Mouse (Mus musculus) C2C12 (cell line): Measurements from ENCODE around the gene Dnah5.

Source experiments
- CEBPB ChIP-seq: IDR thresholded peaks from one replicate; pipeline ENCODE4 v1.6.1; 2011; ENCODE audit warnings: low read depth, mild to moderate bottlenecking, control low read depth, moderate library complexity
- CTCF ChIP-seq: IDR thresholded peaks from one replicate; pipeline ENCODE4 v1.5.1; 2011; ENCODE audit not compliant: control insufficient read depth, insufficient read depth, insufficient read length
- FOSL1 ChIP-seq: IDR thresholded peaks from one replicate; pipeline ENCODE4 v1.8.0; 2011; ENCODE audit warnings: mild to moderate bottlenecking, low read length; ENCODE audit not compliant: poor library complexity, insufficient read depth, severe bottlenecking
- MAX ChIP-seq: IDR thresholded peaks from one replicate; pipeline ENCODE4 v1.6.1; 2011; ENCODE audit warnings: mild to moderate bottlenecking, control low read depth
- MYOD1 ChIP-seq: IDR thresholded peaks from one replicate; pipeline ENCODE4 v1.6.1; 2011; ENCODE audit warnings: low read depth; ENCODE audit not compliant: control insufficient read depth, insufficient read length
- MYOG ChIP-seq: IDR thresholded peaks from one replicate; pipeline ENCODE4 v1.6.1; 2011; ENCODE audit not compliant: control insufficient read depth, insufficient read length; ENCODE audit errors: extremely low read depth
- USF1 ChIP-seq: IDR thresholded peaks from one replicate; pipeline ENCODE4 v1.6.1; 2011; ENCODE audit warnings: low read depth, mild to moderate bottlenecking, control low read depth, moderate library complexity

GRCm38 (mm10) chr15:28207545-28207944 is 4.0 kb downstream of the Dnah5 start:
- TF ChIP-seq FOSL1 (no peak), MAX (no peak), CTCF (no peak), USF1 (no peak), MYOG (no peak), CEBPB (no peak), MYOD1 (no peak)
